Comparison of ENCODE assay signal across 25 mouse cellular contexts in the genomic region with DNA sequence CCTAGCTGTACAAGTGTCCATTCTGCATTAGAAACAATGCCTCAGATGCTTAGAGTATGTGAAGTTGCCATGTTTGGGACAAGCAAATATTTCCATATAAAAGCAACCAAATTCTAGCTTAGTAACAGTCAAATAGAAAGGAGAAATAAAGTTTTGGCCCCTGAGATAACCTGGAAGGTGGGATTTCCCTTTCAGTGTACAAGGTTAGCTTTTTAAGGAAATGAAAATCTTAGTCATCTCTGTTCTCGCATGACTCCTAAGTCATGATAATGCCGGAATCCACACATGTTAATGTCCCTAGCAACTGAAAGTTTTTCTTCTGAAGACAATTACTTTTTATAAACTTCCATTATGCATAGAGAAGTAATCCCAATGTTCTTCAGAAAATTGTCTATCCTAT.
"Had no signal": no experiment of that assay in that cellular context is flagged by ENCODE, and none has a peak within 500 bp of the region (broad histone marks: within the 10 kb centered on the region; RNA-seq: fewer than 3 reads in every experiment).

No protein-coding gene starts in this region.

- H3K4me2 ChIP-seq: embryonic facial prominence, embryonic 12.5 days; embryonic facial prominence, embryonic 13.5 days; embryonic facial prominence, embryonic 15.5 days; forebrain, embryonic 12.5 days; forebrain, embryonic 13.5 days; forebrain, embryonic 15.5 days had no signal

- H3K4me3 ChIP-seq: embryonic facial prominence, embryonic 10.5 days; embryonic facial prominence, embryonic 12.5 days; embryonic facial prominence, embryonic 13.5 days; embryonic facial prominence, embryonic 15.5 days; erythroblast, embryonic 14.5 days; forebrain, embryonic 10.5 days; forebrain, embryonic 12.5 days; forebrain, embryonic 13.5 days; forebrain, embryonic 15.5 days; gastrocnemius, adult 2 months; heart, adult 2 months had no signal

- H3K4me1 ChIP-seq: embryonic facial prominence, embryonic 10.5 days; embryonic facial prominence, embryonic 12.5 days; embryonic facial prominence, embryonic 15.5 days; forebrain, embryonic 10.5 days; forebrain, embryonic 12.5 days; forebrain, embryonic 13.5 days; forebrain, embryonic 15.5 days had no signal

- H3K9ac ChIP-seq: embryonic facial prominence, embryonic 12.5 days; embryonic facial prominence, embryonic 13.5 days; embryonic facial prominence, embryonic 15.5 days; forebrain, embryonic 12.5 days; forebrain, embryonic 13.5 days; forebrain, embryonic 15.5 days; forebrain, postnatal 0 days had no signal

- DNase-seq: cerebellum, adult 9-10 months; cerebellum, adult 9-11 months; cerebellum, postnatal 10 days; cerebellum, postnatal 14 days; cerebellum, postnatal 25 days; cerebellum, postnatal 36 days; embryo, embryonic 11 days; forebrain, postnatal 0 days; gastrocnemius, adult 2 months; gastrocnemius, postnatal 10 days; gastrocnemius, postnatal 14 days; gastrocnemius, postnatal 25 days; gastrocnemius, postnatal 36 days; heart, adult 11 months; heart, adult 18-20 months; heart, adult 2 months had no signal

- H3K27me3 ChIP-seq: embryonic facial prominence, embryonic 12.5 days; embryonic facial prominence, embryonic 13.5 days; embryonic facial prominence, embryonic 15.5 days; forebrain, embryonic 12.5 days; forebrain, embryonic 13.5 days; forebrain, embryonic 15.5 days had no signal

- H3K36me3 ChIP-seq: embryonic facial prominence, embryonic 10.5 days; embryonic facial prominence, embryonic 12.5 days; embryonic facial prominence, embryonic 13.5 days; embryonic facial prominence, embryonic 15.5 days; forebrain, embryonic 10.5 days; forebrain, embryonic 12.5 days; forebrain, embryonic 15.5 days had no signal

- H3K9me3 ChIP-seq: embryonic facial prominence, embryonic 10.5 days; embryonic facial prominence, embryonic 12.5 days; embryonic facial prominence, embryonic 13.5 days; embryonic facial prominence, embryonic 15.5 days; forebrain, embryonic 10.5 days; forebrain, embryonic 12.5 days; forebrain, embryonic 13.5 days; forebrain, embryonic 15.5 days had no signal

- H3K27ac ChIP-seq: embryonic facial prominence, embryonic 10.5 days; embryonic facial prominence, embryonic 12.5 days; embryonic facial prominence, embryonic 13.5 days; embryonic facial prominence, embryonic 15.5 days; forebrain, embryonic 10.5 days; forebrain, embryonic 12.5 days; forebrain, embryonic 13.5 days; forebrain, embryonic 15.5 days; gastrocnemius, adult 2 months; heart, adult 2 months had no signal
